Mouse (Mus musculus) kidney, embryonic 15.5 days (tissue): Measurements from ENCODE around the gene Dusp19. TPM values are rescaled to one million over a fixed set of nuclear protein-coding genes. Genes with fewer than 3 reads are reported as not detected.

ENCODE experiments used
- ATAC-seq: fragments of 200-750 bp; cut with Nextera tagmentation; replicated peaks from 2 replicates; pipeline ENCODE4 v1.8.0; 2017; ENCODE audit warnings: moderate TSS enrichment; ENCODE audit not compliant: low FRiP score
- H3K27ac ChIP-seq: fragments of 300-500 bp; sonication (generic); 2 replicates; pipeline ENCODE4 v1.5.1; 2015; ENCODE audit warnings: mild to moderate bottlenecking, inconsistent platforms
- H3K27me3 ChIP-seq: fragments of 300-500 bp; sonication (generic); 2 replicates; pipeline ENCODE4 v1.6.1; 2015; ENCODE audit warnings: inconsistent platforms
- H3K36me3 ChIP-seq: fragments of 300-500 bp; sonication (generic); 2 replicates; pipeline ENCODE4 v1.6.1; 2015; ENCODE audit warnings: inconsistent platforms
- H3K4me1 ChIP-seq: fragments of 300-500 bp; sonication (generic); 2 replicates; pipeline ENCODE4 v1.6.1; 2015; ENCODE audit warnings: inconsistent platforms
- H3K4me2 ChIP-seq: fragments of 300-500 bp; sonication (generic); 2 replicates; pipeline ENCODE4 v1.6.1; 2015; ENCODE audit warnings: moderate library complexity, mild to moderate bottlenecking, inconsistent platforms
- H3K4me3 ChIP-seq: fragments of 300-500 bp; sonication (generic); replicated peaks from 2 replicates; pipeline ENCODE4 v1.5.1; 2015; ENCODE audit warnings: mild to moderate bottlenecking, inconsistent platforms
- H3K9ac ChIP-seq: fragments of 300-500 bp; sonication (generic); 2 replicates; pipeline ENCODE4 v1.6.1; 2015; ENCODE audit warnings: mild to moderate bottlenecking, inconsistent platforms
- H3K9me3 ChIP-seq: fragments of 300-500 bp; sonication (generic); replicated peaks from 2 replicates; pipeline ENCODE4 v1.6.1; 2016; ENCODE audit warnings: inconsistent platforms
- WGBS: fragments of 180-500 bp; shearing (Covaris S2); methylation state at CpG from one replicate; pipeline ENCODE4 v1.1.7; 2015; ENCODE audit warnings: mixed read lengths; 5-methylcytosine and 5-hydroxymethylcytosine counted together
- polyA plus RNA-seq: library from polyadenylated mRNA; unstranded; fragments of >200 nt; fragmentation: Nextera tagmentation; extraction: Ambion mirVana; gene quantifications from 2 replicates; pipeline ENCODE4 v1.2.1, GENCODE M21; 2015

The Dusp19 gene
- polyA plus RNA-seq, 1 experiment from 2014 or later: 14.7 TPM

DNA sequence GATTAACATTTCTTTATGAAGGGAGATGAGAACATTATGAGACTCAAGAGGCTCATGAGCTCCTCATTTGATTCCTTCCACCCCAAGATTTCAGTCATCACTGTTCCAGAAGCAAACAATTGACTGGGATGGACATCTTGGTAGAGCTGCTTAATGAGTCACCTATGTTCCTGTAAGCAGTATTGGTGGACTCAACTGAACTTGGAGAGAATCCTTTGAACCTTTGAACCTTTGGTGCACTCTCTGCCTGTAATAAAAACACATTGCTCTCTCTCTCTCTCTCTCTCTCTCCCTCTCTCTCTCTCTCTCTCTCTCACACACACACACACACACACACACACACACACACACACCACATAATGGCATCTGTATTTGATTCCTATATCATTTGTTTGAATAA is 16.2 kb upstream of the Dusp19 start:
- H3K4me3 ChIP-seq: no peak overlapping the region
- H3K27me3 ChIP-seq: no peaks in the 10 kb centered on the region
- no peak overlapping the region for H3K9ac ChIP-seq
- ATAC-seq: no peak
- H3K4me1 ChIP-seq: no peaks in the 10 kb centered on the region
- no peak overlapping the region for H3K27ac ChIP-seq
- H3K4me2 ChIP-seq: no peak overlapping the region
- H3K36me3 ChIP-seq: no peaks in the 10 kb centered on the region
- H3K9me3 ChIP-seq: no peaks in the 10 kb centered on the region

GRCm38 (mm10) chr2:80602756-80603155 is 14.1 kb upstream of the Dusp19 start:
- Histone ChIP-seq H3K4me1 (no peaks in the 10 kb centered on the region), H3K9me3 (no peaks in the 10 kb centered on the region), H3K27me3 (no peaks in the 10 kb centered on the region), H3K4me2 (no peak overlapping the region), H3K4me3 (no peak overlapping the region), H3K27ac (no peak overlapping the region), H3K36me3 (no peaks in the 10 kb centered on the region), H3K9ac (no peak overlapping the region)
- no peak for ATAC-seq
- WGBS: 94% methylated on average over 13 of the region's 13 CpGs

- ATAC-seq: no peak
- no peak overlapping the region for H3K4me3 ChIP-seq
- H3K4me2 ChIP-seq: no peak overlapping the region
- no peaks in the 10 kb centered on the region for H3K27me3 ChIP-seq
- H3K9ac ChIP-seq: no peak overlapping the region
- no peaks in the 10 kb centered on the region for H3K4me1 ChIP-seq
- 90% methylated on average over 19 of the region's 19 CpGs for WGBS
- H3K9me3 ChIP-seq: no peaks in the 10 kb centered on the region
- H3K27ac ChIP-seq: no peak overlapping the region
- no peaks in the 10 kb centered on the region for H3K36me3 ChIP-seq
These were observed 12.9 kb upstream of the Dusp19 start for GRCm38 (mm10) chr2:80603771-80604426.

DNA sequence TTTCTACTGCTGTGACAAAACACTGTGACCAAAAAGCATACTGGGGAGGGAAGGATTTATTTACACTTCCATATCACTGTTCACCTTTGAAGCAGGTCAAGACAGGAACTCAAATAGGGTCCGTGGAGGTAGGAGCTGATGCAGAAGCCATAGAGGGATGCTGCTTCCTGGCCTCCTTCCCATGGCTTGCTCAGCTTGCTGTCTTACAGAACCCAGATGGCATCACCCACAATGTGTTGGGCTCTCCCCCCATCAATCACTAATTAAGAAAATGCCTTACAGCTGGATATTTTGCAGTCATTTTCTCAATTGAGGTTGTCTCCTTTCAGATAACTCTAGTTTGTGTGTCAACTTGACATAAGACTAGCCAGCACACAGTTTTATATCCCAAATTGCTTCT is 4.6 kb upstream of the Dusp19 start:
- no peak overlapping the region for H3K27ac ChIP-seq
- H3K36me3 ChIP-seq: no peaks in the 10 kb centered on the region
- no peak for ATAC-seq
- H3K4me2 ChIP-seq: no peak overlapping the region
- H3K4me3 ChIP-seq: no peak overlapping the region
- no peaks in the 10 kb centered on the region for H3K27me3 ChIP-seq
- 73% methylated on average over 1 of the region's 1 CpGs for WGBS
- no peaks in the 10 kb centered on the region for H3K4me1 ChIP-seq
- no peaks in the 10 kb centered on the region for H3K9me3 ChIP-seq
- no peak overlapping the region for H3K9ac ChIP-seq

GRCm38 (mm10) chr2:80612796-80613195 is 4.0 kb upstream of the Dusp19 start:
- no peak overlapping the region for H3K9ac ChIP-seq
- H3K4me2 ChIP-seq: no peak overlapping the region
- no peak overlapping the region for H3K27ac ChIP-seq
- no peaks in the 10 kb centered on the region for H3K36me3 ChIP-seq
- H3K27me3 ChIP-seq: no peaks in the 10 kb centered on the region
- 59% methylated on average over 2 of the region's 2 CpGs for WGBS
- no peaks in the 10 kb centered on the region for H3K9me3 ChIP-seq
- no peak overlapping the region for H3K4me3 ChIP-seq
- no peak for ATAC-seq
- peaks cover 3% of the 10 kb centered on the region for H3K4me1 ChIP-seq

DNA sequence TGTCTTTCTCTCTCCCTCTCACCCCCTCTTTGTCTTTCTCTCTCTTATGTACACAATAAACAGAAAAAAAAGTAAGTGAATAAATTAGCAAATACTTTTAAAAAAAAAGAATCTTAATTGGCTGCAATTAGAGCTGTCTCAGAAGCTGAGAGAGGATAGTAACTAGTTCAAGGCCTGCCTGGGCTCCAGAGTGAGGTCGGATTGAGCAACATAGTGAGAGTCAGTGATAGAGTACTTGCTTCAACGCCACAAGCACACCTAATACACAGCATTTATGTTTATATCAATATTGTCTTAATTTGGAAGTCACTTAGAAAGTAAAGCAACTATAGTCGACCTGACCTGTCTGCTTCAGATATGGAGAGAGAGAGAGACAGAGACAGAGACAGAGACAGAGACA is 2.1 kb downstream of the Dusp19 start:
- 89% methylated on average over 3 of the region's 3 CpGs for whole genome bisulfite sequencing

GRCm38 (mm10) chr2:80621921-80622320 is 5.1 kb downstream of the Dusp19 start:
- H3K4me2 ChIP-seq: no peak overlapping the region

More for the DNA sequence above, 2.1 kb downstream of the Dusp19 start:
- H3K4me3 ChIP-seq: no peak overlapping the region
- H3K9ac ChIP-seq: no peak overlapping the region
- peaks cover 5% of the 10 kb centered on the region for H3K4me1 ChIP-seq
- H3K27me3 ChIP-seq: no peaks in the 10 kb centered on the region
- H3K9me3 ChIP-seq: no peaks in the 10 kb centered on the region
- no peak for ATAC-seq
- no peak overlapping the region for H3K27ac ChIP-seq
- peaks cover 12% of the 10 kb centered on the region; the same call in 1 of the 2 replicates for H3K36me3 ChIP-seq
- H3K4me2 ChIP-seq: no peak overlapping the region

GRCm38 (mm10) chr2:80624523-80624922 is 7.7 kb downstream of the Dusp19 start:
- Histone ChIP-seq H3K36me3 (peaks cover 40% of the 10 kb centered on the region), H3K9me3 (no peaks in the 10 kb centered on the region), H3K4me3 (no peak overlapping the region), H3K27ac (no peak overlapping the region), H3K9ac (no peak overlapping the region), H3K4me1 (no peaks in the 10 kb centered on the region), H3K27me3 (no peaks in the 10 kb centered on the region), H3K4me2 (no peak overlapping the region)
- 94% methylated on average over 4 of the region's 4 CpGs for WGBS
- ATAC-seq: no peak

More at GRCm38 (mm10) chr2:80621921-80622320, 5.1 kb downstream of the Dusp19 start:
- ATAC-seq: no peak
- Histone ChIP-seq H3K9ac (no peak overlapping the region), H3K36me3 (peaks cover 33% of the 10 kb centered on the region), H3K27me3 (no peaks in the 10 kb centered on the region), H3K4me1 (peaks cover 5% of the 10 kb centered on the region), H3K4me3 (no peak overlapping the region), H3K9me3 (no peaks in the 10 kb centered on the region), H3K27ac (no peak overlapping the region)
- WGBS: 89% methylated on average over 3 of the region's 3 CpGs

DNA sequence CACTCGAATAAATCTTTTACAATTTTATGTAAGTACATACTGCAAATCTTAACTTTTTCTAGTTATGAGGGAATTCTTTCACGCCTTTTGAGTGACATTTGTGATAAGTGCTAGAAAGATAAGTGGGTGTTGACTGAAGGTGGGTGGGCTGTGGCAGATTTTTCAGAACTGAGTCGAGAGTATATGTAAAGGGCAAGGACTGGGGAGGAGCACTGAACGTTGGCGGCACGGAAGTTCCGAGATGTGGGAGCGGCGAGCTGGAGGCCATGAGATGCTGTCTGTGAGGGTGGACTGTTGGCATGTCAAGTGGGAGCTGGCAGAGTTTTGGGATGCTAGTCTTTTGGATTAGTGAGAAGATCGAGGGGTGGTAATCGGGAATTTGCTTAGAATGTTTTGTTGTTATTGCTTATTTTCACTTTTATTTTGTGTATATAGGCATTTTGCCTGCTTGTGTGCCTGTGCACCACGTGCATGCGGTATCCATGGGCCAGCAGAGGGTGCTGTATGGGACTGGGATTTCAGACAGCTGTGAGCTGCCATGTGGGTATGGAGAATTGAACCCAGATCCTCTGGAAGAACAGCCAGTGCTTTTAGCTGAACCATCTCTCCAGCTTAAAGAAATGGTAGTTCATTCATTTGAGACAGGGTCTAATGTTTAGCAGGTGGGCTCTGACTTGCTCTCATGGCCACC is 15.6 kb downstream of the Dusp19 start:
- no peak for ATAC-seq
- WGBS: 89% methylated on average over 13 of the region's 13 CpGs
- H3K27ac ChIP-seq: no peak overlapping the region

DNA sequence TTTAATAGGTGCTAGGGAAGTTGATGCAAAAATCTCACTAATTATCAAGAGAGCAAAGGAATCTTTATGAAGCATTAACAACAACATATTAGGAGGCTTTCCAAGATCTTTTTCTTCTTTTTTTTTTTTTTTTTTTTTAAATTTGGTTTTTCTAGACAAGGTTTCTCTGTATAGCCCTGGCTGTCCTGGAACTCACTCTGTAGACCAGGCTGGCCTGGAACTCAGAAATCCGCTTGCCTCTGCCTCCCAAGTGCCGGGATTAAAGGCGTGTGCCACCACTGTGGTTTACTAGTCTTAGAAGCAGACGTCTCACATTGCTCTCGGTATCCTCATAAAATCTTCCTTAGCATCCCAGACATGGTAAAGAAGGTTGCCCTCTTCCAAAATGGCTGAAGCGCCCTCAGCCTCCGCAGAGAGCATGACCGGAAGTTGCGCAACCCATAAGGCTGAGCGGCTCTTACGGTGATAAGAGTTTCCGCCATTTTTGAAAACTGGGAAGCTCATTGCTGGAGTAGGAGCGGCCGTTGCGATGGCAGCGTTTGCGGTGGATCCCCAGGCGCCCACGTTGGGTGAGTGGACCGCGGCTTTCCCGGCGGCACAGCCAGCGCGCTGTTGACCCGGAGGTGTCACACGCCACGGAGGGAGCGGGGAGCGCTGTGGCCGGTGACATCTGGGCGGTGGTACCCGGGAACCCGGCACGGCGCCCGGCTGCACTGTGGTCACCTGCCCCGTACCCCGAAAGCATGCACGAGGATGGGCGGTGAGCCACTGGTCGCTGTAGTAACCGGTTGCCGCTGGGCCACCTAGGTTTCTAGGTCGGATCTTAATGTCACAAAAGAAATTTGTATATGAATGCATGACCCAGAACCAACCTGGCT is 21.8 kb downstream of the Dusp19 start:
- H3K4me2 ChIP-seq: peak overlapping the region; percentile 65
- H3K27ac ChIP-seq: peak overlapping the region; percentile 77
- H3K36me3 ChIP-seq: peaks cover 9% of the 10 kb centered on the region
- no peaks in the 10 kb centered on the region for H3K9me3 ChIP-seq
- peak; percentile 98 for ATAC-seq
- H3K4me1 ChIP-seq: peaks cover 7% of the 10 kb centered on the region
- peak overlapping the region; percentile 84 for H3K4me3 ChIP-seq
- under 1% methylated on average over 45 of the region's 45 CpGs for WGBS
- no peaks in the 10 kb centered on the region for H3K27me3 ChIP-seq
- H3K9ac ChIP-seq: peak overlapping the region; percentile 77

More for the DNA sequence above, 15.6 kb downstream of the Dusp19 start:
- Histone ChIP-seq H3K4me2 (no peak overlapping the region), H3K4me1 (no peaks in the 10 kb centered on the region), H3K36me3 (peaks cover 1% of the 10 kb centered on the region; the same call in 1 of the 2 replicates), H3K4me3 (no peak overlapping the region), H3K9ac (no peak overlapping the region), H3K27me3 (no peaks in the 10 kb centered on the region), H3K9me3 (no peaks in the 10 kb centered on the region)

DNA sequence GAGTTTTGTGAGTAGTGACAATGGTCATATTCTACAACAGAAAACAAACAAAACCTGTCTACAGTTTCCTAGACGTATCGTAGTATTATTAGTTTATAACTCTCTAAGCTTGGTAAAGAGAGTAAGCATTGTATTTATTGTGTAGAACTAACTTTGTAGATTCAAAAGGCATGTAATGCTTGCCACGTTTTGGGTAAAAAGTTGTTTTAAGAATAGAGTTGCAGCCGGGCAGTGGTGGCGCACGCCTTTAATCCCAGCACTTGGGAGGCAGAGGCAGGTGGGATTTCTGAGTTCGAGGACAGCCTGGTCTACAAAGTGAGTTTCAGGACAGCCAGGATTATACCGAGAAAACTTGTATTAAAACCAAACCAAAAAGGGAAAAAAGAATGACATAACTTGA is 22.6 kb downstream of the Dusp19 start:
- no peak for ATAC-seq
- 14% methylated on average over 8 of the region's 8 CpGs for WGBS
- H3K4me1 ChIP-seq: peaks cover 7% of the 10 kb centered on the region
- peak overlapping the region; percentile 84 for H3K4me3 ChIP-seq
- peaks cover 17% of the 10 kb centered on the region for H3K36me3 ChIP-seq
- no peaks in the 10 kb centered on the region for H3K27me3 ChIP-seq
- H3K4me2 ChIP-seq: peak overlapping the region; percentile 65
- no peaks in the 10 kb centered on the region for H3K9me3 ChIP-seq
- no peak overlapping the region for H3K27ac ChIP-seq
- peak overlapping the region; percentile 77 for H3K9ac ChIP-seq

DNA sequence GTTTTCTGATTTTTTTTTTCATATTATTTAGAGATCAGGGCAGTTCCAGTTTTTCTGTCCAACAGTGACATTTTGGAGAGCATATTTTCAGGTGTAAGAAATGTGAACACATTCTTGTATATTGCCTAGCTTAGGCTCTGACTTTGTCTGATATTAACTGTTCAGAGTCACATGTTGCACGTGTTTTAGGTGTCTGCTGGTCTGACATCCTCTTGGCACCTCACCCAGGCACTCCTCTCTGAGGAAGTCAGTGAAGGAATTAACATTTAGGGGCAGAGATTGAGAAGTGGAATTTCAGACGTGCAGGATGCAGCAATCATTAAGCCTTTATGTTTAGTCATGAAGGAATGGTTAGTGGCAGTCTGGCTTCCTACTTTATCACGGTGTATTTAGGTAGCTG is 23.0 kb downstream of the Dusp19 start:
- ATAC-seq: no peak
- Histone ChIP-seq H3K27me3 (no peaks in the 10 kb centered on the region), H3K4me2 (peak overlapping the region; percentile 65), H3K9me3 (no peaks in the 10 kb centered on the region), H3K36me3 (peaks cover 20% of the 10 kb centered on the region), H3K4me3 (peak overlapping the region; percentile 84), H3K4me1 (peaks cover 7% of the 10 kb centered on the region), H3K27ac (no peak overlapping the region), H3K9ac (no peak overlapping the region)
- WGBS: 54% methylated on average over 3 of the region's 3 CpGs
